Mouse (Mus musculus) right cerebral cortex, postnatal 10 days (tissue): ENCODE data around the gene Pum1.
A peak's percentile ranks its signal among the peaks of the same experiment; 100 is the strongest.

ENCODE experiments used
- DNase-seq, 2 experiments: peaks; one replicate each; pipeline ENCODE4 v3.0.0; 2021; ENCODE audit warnings: low spot score in 2 of 2

The Pum1 gene

DNA sequence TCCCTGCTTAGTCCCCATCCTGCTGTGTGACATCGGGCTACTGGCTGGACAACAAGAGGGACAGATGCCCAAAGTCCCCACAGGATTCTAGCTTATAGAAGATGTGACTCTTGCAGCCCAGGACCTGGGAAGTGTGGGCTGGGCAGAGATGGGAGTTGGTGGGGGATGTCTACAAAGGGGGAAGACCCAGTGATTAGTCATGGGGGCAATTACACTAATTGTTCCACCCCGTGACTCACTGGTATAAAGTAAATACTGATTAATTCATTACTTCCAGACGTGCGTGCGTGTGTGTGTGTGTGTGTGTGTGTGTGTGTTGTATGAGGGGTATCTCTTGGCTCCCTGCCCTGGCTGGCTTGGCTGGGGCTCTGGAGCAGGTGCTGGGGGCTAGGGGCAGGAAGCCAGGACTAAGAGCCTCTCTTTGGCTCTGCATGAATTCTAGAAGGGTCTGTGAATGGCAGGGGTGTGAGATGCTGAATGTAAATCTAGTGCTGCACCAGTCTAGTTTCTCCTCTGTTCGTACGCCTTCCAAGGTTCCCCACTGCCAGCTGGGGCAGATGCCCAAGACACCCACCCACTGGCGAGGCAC lies 151.7 kb downstream of the Pum1 start:
- peak; percentile 91 for DNase-seq

DNA sequence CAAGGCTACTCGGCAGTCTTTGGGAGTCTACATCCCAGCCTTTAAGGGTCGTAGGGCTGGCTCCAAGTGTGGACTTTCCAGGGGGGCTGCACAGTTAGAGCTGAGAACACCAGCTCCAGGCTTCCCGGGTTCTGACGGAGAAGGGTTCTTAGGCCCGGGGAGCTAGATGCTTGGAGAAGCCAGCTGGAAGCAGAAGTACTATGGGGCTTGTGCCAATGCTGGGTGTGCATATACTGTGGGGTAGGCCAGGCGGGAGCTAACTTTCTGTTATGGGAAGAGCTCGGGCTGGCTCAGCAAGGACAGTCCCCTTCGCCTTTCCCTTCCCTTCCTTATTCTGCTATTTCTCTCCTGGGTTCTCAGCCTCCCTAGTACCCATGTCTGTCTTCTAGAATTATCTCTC lies 152.7 kb downstream of the Pum1 start:
- peak; percentile 72 to 74 for DNase-seq

DNA sequence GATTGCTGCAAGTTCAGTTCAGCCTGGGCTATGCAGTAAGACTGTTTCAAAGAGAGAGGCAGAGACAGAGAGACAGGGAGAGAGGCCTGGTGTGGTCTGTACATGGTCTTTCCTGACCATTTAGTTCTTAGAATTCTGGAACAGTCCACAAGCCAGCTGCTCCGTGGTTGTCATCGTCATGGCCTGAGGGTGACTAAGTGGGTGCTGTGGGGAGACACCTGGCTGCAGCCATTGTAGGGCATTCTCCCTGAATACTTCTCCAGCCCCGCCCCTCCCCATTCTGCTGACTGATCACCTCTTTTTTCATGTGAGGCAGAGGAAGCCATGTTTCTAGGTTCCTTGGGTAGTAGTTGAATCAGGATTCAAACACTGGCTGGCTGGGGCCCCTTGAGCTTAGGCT lies 156.7 kb downstream of the Pum1 start:
- no peak for DNase-seq

DNA sequence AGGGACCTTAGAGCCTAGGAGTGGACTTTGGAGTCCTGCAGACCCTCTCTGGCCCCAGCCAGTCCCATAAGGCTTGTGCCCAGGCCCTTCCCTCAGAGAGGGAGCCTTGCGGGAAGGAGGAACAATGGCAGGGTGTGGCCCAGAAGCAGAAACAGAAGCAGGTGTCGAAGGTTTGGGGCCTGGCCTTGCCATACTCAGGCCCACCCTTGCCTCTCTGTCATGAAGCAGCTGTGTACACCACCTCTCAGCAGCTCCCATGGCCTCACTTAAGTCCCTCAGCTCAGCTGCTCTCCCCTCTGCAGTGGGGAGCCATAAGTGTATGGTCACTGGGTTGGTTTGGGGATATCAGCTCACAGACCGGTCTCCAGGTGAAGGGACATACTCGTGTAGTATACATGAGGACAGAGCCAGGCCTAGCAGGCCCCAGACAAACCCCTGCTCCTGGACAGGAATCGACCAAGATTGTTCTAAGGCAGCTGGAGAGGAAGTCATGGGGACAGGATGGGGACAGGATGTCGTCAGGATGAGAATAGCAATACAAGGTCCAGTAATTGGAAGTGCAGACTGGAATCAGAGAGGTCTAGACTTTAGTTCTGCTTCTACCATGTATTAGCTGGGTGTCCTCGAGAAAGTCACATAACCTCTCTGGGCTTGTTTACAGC lies 157.6 kb downstream of the Pum1 start:
- no peak for DNase-seq

DNA sequence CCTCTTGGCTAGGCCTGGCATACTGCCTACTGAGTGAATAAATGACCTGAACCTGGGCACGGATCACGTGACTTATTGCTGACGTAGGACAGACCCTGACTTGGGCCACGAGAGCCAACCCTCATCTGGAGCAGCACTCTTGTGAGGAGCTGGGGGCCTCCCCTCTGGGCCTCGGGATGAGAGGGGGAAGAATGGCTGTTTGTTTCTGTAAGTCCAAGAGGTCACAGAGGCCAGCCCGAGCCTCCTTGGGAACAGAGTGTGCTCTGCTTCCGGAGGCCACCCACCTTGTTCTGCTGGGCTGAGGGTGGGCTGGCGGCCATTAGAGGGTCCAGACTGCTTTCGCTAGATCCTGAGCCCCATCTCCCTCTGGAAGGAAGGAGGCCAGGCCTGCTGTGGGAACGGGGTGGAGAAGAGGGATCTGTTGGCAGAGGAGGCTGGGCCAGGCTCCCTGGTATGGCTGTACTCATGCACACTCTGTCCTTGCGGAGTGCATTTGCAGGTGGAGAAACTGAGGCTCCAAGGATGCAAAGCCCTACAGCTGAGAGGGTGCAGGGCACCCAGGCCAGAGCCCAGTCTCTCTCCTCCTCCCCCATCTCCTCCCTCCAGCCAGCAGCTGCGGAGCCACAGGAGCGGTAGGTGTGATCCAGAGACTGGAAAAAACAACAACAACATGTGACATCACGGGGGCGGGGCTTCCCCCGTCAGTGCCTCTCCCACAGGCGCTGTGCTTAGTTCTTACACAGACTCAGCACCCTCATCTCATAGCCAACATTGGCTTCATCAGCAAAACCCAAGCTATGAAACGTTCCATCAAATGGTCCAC lies 165.9 kb downstream of the Pum1 start:
- DNase-seq, result peak in 1 of 2 experiments; percentile 48
